Mouse (Mus musculus) olfactory bulb, adult 2 months (tissue): ENCODE results near the gene 6430548M08Rik.

Source experiments
- CTCF ChIP-seq: fragments of 200-500 bp; IDR thresholded peaks from 2 replicates; pipeline ENCODE4 v1.5.1; 2012; ENCODE audit warnings: low read depth, mild to moderate bottlenecking, low read length, moderate library complexity; ENCODE audit not compliant: insufficient read depth
- POLR2A ChIP-seq: fragments of 200-500 bp; IDR thresholded peaks from 2 replicates; pipeline ENCODE4 v1.6.1; 2012; ENCODE audit warnings: mild to moderate bottlenecking, low read depth, low read length, moderate library complexity; ENCODE audit not compliant: insufficient read depth

GRCm38 (mm10) chr8:120191633-120192032 is 77.7 kb downstream of the 6430548M08Rik start:
- TF ChIP-seq CTCF (no peak), POLR2A (no peak)
